Mouse (Mus musculus) kidney, postnatal 0 days (tissue): ENCODE measurements around the gene Mta2. TPM values are rescaled to one million over a fixed set of nuclear protein-coding genes. Genes with fewer than 3 reads are reported as not detected.

Source experiments
- ATAC-seq: fragments of 200-750 bp; cut with Nextera tagmentation; replicated peaks from 2 replicates; pipeline ENCODE4 v1.8.0; 2017; ENCODE audit warnings: low read depth, moderate number of reproducible peaks, moderate TSS enrichment, moderate library complexity; ENCODE audit not compliant: low FRiP score
- DNase-seq: peaks from one replicate; pipeline ENCODE4 v3.0.0-alpha.2; 2016; ENCODE audit warnings: low spot score
- H3K27ac ChIP-seq: fragments of 300-500 bp; sonication (generic); 2 replicates; pipeline ENCODE4 v1.5.1; 2014; ENCODE audit warnings: mild to moderate bottlenecking
- H3K27me3 ChIP-seq: fragments of 300-500 bp; sonication (generic); 2 replicates; pipeline ENCODE4 v1.6.1; 2014; ENCODE audit warnings: low read length, mixed read lengths; ENCODE audit not compliant: insufficient read depth
- H3K36me3 ChIP-seq: fragments of 300-500 bp; sonication (generic); 2 replicates; pipeline ENCODE4 v1.6.1; 2014; ENCODE audit warnings: low read length, mixed read lengths; ENCODE audit not compliant: insufficient read depth
- H3K4me1 ChIP-seq: fragments of 300-500 bp; sonication (generic); replicated peaks from 2 replicates; pipeline ENCODE4 v1.6.1; 2014; ENCODE audit warnings: antibody characterized with exemption, low read length, mixed read lengths; ENCODE audit not compliant: insufficient read depth
- H3K4me2 ChIP-seq: fragments of 300-500 bp; sonication (generic); 2 replicates; pipeline ENCODE4 v1.6.1; 2014; ENCODE audit warnings: mild to moderate bottlenecking, low read length, moderate library complexity, mixed read lengths
- H3K4me3 ChIP-seq: fragments of 300-500 bp; sonication (generic); replicated peaks from 2 replicates; pipeline ENCODE4 v1.5.1; 2014; ENCODE audit warnings: low read depth, low read length
- H3K9ac ChIP-seq: fragments of 300-500 bp; sonication (generic); 2 replicates; pipeline ENCODE4 v1.6.1; 2014; ENCODE audit warnings: low read depth, low read length
- H3K9me3 ChIP-seq: fragments of 300-500 bp; sonication (generic); replicated peaks from 2 replicates; pipeline ENCODE4 v1.6.1; 2016; ENCODE audit warnings: low read length, inconsistent platforms, mixed read lengths
- CTCF ChIP-seq: IDR thresholded peaks from 2 replicates; pipeline ENCODE4 v1.5.1; 2016; ENCODE audit warnings: antibody characterized with exemption, low read depth, mild to moderate bottlenecking, moderate library complexity
- WGBS: fragments of 180-500 bp; shearing (Covaris S2); extraction: QIAGEN DNeasy Blood & Tissue Kit; methylation state at CpG from one replicate; pipeline ENCODE4 v1.1.7; 2014; 5-methylcytosine and 5-hydroxymethylcytosine counted together
- polyA plus RNA-seq: library from polyadenylated mRNA; unstranded; fragments of >200 nt; fragmentation: Nextera tagmentation; extraction: Ambion mirVana; gene quantifications from 2 replicates; pipeline ENCODE4 v1.2.1, GENCODE M21; 2015

The Mta2 gene
- polyA plus RNA-seq, 1 experiment from 2014 or later, result 103 TPM

- ATAC-seq, result no peak
- Histone ChIP-seq H3K27me3 (no peaks in the 10 kb centered on the region), H3K27ac (0 out of 2 replicates have a peak overlapping the region, but pooled peaks have one; percentile 44), H3K4me1 (peaks cover 9% of the 10 kb centered on the region; the same call in 1 of the 2 replicates), H3K4me3 (peak overlapping the region; percentile 18), H3K4me2 (peak overlapping the region; percentile 80), H3K36me3 (peaks cover 50% of the 10 kb centered on the region), H3K9ac (peak overlapping the region; percentile 40; the same call in 1 of the 2 replicates), H3K9me3 (no peaks in the 10 kb centered on the region)
- WGBS, result 11% methylated on average over 5 of the region's 5 CpGs
- TF ChIP-seq CTCF, result no peak
- peak; percentile 91 for DNase-seq
Observed at GRCm38 (mm10) chr19:8944750-8945149, 3.1 kb downstream of the Mta2 start.

GRCm38 (mm10) chr19:8945251-8945650, 3.6 kb downstream of the Mta2 start:
- H3K4me1 ChIP-seq, result peaks cover 9% of the 10 kb centered on the region; the same call in 1 of the 2 replicates
- peaks cover 52% of the 10 kb centered on the region for H3K36me3 ChIP-seq
- H3K4me2 ChIP-seq, result peak overlapping the region; percentile 80
- H3K9ac ChIP-seq, result peak overlapping the region; percentile 40; the same call in 1 of the 2 replicates
- H3K4me3 ChIP-seq, result peak overlapping the region; percentile 18; the same call in 1 of the 2 replicates
- H3K27me3 ChIP-seq, result no peaks in the 10 kb centered on the region
- ATAC-seq, result no peak
- no peaks in the 10 kb centered on the region for H3K9me3 ChIP-seq
- no peak for TF ChIP-seq CTCF
- WGBS, result 74% methylated on average over 6 of the region's 6 CpGs
- no peak for DNase-seq
- 0 out of 2 replicates have a peak overlapping the region, but pooled peaks have one; percentile 44 for H3K27ac ChIP-seq

GRCm38 (mm10) chr19:8946929-8947328, 5.3 kb downstream of the Mta2 start:
- H3K4me2 ChIP-seq, result no peak overlapping the region
- H3K27ac ChIP-seq, result no peak overlapping the region
- H3K9ac ChIP-seq, result no peak overlapping the region
- no peak overlapping the region for H3K4me3 ChIP-seq
- DNase-seq (no peak), ATAC-seq (no peak)
- no peaks in the 10 kb centered on the region for H3K27me3 ChIP-seq
- H3K4me1 ChIP-seq, result peaks cover 9% of the 10 kb centered on the region; the same call in 1 of the 2 replicates
- no peak for TF ChIP-seq CTCF
- no peaks in the 10 kb centered on the region for H3K9me3 ChIP-seq
- H3K36me3 ChIP-seq, result peaks cover 67% of the 10 kb centered on the region
- 91% methylated on average over 7 of the region's 7 CpGs for WGBS

GRCm38 (mm10) chr19:8950190-8950589, 8.5 kb downstream of the Mta2 start:
- TF ChIP-seq CTCF, result no peak
- ATAC-seq, result no peak
- 89% methylated on average over 5 of the region's 5 CpGs for WGBS

GRCm38 (mm10) chr19:8952241-8952640, 10.6 kb downstream of the Mta2 start:
- H3K9ac ChIP-seq, result no peak overlapping the region
- 90% methylated on average over 9 of the region's 9 CpGs for WGBS
- no peak for DNase-seq
- no peak for ATAC-seq
- TF ChIP-seq CTCF, result no peak
- H3K27me3 ChIP-seq, result no peaks in the 10 kb centered on the region
- no peak overlapping the region for H3K4me2 ChIP-seq
- H3K4me1 ChIP-seq, result no peaks in the 10 kb centered on the region
- peaks cover 50% of the 10 kb centered on the region for H3K36me3 ChIP-seq
- no peaks in the 10 kb centered on the region for H3K9me3 ChIP-seq
- no peak overlapping the region; the same call in 1 of the 2 replicates for H3K27ac ChIP-seq
- H3K4me3 ChIP-seq, result no peak overlapping the region

More at GRCm38 (mm10) chr19:8950190-8950589, 8.5 kb downstream of the Mta2 start:
- DNase-seq, result no peak
- no peak overlapping the region for H3K27ac ChIP-seq
- peaks cover 65% of the 10 kb centered on the region for H3K36me3 ChIP-seq
- H3K9ac ChIP-seq, result no peak overlapping the region
- no peak overlapping the region for H3K4me2 ChIP-seq
- no peak overlapping the region for H3K4me3 ChIP-seq
- H3K9me3 ChIP-seq, result no peaks in the 10 kb centered on the region
- H3K4me1 ChIP-seq, result no peaks in the 10 kb centered on the region
- H3K27me3 ChIP-seq, result no peaks in the 10 kb centered on the region

GRCm38 (mm10) chr19:8953135-8954039, 11.7 kb downstream of the Mta2 start, which contains the start of gene Tut1:
Tut1 (plus strand) TSS chr19:8953847.
- peak within 1 kb of the TSS; percentile 77 for H3K4me3 ChIP-seq
- peak within 1 kb of the TSS; percentile 80 for H3K4me2 ChIP-seq
- H3K36me3 ChIP-seq, result peaks cover 43% of the 10 kb centered on the region
- TF ChIP-seq CTCF, result no peak
- no peaks in the 10 kb centered on the region for H3K4me1 ChIP-seq
- H3K27ac ChIP-seq, result peak within 1 kb of the TSS; percentile 51
- WGBS, result 4% methylated on average over 46 of the region's 46 CpGs
- peak within 1 kb of the TSS; percentile 70 for H3K9ac ChIP-seq
- no peaks in the 10 kb centered on the region for H3K27me3 ChIP-seq
- no peaks in the 10 kb centered on the region for H3K9me3 ChIP-seq
- ATAC-seq (peak; percentile 92), DNase-seq (peak; percentile 99)
